Mouse (Mus musculus) gastrocnemius, postnatal 36 days (tissue): ENCODE measurements around the gene Gapt. TPM values are rescaled to one million over a fixed set of nuclear protein-coding genes. Genes with fewer than 3 reads are reported as not detected.

Experiments
- DNase-seq, 2 experiments: peaks; one replicate each; pipeline ENCODE4 v3.0.0; 2022
- intact Hi-C: fragments of 180-260 bp; cut with DNase I; formaldehyde crosslinking; loops from one replicate; pipeline ENCODE4 v1.15.1; 2025
- total RNA-seq, 2 experiments: library from RNA; stranded (reverse); gene quantifications; 2 replicates each; pipeline ENCODE4 v1.2.3; 2021

Gapt gene
- total RNA-seq, 2 experiments from 2014 or later: not detected

DNA sequence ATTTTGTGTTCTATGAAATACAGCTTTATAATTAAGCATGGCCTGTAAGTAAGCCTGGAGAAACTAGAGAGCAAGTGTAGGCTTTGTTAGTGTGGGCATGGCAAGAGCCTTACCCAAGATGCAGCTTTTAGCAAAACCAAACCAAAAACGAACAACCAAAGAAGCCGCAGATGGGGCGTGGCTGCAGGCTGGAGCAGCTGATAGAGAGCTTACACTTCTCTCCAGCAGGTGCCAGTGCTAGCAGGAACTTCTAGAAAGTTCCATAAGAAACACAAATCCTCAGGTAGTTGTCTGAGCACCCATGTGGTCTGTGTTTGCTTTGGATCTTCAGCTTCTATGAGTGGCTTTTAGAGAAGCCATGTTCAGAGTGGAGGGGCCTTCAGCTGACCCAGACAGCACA lies 9.5 kb upstream of the Gapt start:
- intact Hi-C loops: no loop called here
- no peak for DNase-seq

DNA sequence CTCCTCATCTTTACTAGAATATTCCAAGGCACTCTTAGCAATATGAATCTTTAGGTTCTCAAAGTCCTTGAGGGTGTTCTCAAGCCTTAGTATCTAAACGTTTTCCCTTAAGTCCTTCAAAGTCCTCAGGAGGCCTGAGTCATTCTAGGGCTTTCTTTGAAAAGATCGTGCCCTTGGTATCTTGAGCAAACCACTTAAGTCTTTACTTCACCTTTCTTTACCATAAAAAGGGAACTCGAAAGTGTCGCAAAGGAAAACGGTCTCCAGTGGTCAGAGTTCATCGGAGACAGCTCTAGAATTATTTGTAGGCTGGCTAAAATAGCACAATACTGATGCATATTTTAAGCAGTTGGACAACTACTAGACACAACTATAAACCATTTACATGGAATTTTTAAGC lies 6.7 kb upstream of the Gapt start:
- no peak for DNase-seq
- intact Hi-C loops: no loop called here

DNA sequence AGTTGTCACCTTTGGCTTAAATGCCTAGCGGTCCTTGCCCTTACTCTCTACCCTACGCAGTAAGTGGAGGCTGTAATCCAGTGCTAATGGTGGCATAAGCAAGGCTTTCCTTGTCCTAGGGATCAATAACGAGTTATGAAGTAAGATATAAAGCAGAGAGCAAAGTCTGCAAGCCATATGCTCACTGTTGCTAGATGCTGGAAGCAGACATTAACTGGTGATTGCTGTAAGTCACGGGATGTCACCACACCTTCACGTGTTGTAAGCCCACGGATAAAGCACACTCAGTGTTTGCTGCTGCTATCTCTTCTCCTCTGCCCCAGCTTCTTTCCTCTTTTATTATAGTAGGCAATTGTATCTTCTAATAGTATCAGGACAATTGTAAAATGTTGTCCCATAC lies 5.9 kb downstream of the Gapt start:
- intact Hi-C loops: no loop called here
- DNase-seq: no peak

DNA sequence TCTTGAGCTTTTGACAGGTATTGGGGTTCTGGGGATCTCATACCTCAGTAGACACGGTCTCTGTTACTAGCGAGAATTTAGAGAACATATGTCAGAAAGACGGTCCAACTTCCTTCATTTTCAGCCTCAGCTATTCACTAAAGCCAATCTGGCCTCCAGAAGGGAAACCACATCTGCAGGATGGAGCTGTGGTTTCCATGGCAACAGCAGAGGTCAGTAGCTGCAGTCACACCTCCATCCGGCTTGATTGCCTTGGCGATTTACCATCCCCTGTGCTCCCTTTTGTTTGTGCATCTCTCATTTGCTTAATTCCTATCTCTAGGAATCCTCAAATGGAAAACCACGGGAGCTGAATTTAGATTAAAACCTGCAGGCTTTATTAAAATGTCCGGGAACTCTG lies 10.3 kb downstream of the Gapt start:
- no peak for DNase-seq
- intact Hi-C loops: no loop called here

DNA sequence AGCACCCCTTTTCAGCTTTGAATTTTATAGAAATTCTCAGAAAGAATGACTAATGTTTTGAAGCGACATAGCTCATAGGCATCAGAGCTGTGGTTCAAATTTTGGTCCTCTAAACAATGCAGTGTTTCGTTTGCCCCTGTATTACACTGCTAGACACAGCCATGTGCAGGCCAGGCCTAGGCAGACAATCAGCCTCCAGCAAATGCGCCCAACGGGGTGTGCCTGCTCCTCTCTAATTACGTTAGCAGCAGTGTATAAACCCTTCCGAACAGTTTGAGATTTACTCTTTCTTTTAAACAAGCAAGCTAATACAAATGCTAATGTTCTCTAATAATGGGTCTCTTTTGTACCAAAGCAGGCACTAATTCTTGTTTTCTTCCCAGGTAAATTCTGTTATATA lies 14.4 kb downstream of the Gapt start:
- intact Hi-C loops: no loop called here
- no peak for DNase-seq

DNA sequence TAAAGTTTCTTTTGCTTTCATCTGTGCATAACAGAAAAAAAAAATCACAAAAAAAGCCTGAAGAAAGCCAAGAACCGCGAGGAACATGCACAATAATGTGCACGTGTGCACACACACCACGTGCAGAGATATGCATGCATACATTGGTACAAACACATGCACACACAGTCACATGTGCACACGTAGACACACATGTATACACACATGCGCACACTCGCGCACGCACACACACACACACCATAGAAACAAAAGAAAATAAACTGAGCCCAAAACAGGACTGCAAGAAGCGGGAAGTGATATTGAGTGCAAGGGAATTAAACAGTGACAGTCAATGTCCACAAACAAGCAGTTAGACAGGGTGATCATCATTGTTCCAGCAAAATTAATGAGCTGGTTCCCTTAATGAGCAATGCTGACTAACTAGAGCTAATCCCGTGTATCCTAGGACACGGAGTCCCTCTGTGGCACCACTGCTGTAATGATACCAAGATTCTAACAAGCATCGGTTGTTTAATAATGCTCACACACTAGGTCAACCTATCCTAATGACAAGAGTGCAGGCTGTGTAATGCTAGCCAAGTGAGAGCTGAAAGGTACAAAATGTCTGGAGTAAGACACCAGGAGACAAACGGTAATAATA lies 23.9 kb downstream of the Gapt start:
- DNase-seq: no peak
- intact Hi-C loops: no loop called here

DNA sequence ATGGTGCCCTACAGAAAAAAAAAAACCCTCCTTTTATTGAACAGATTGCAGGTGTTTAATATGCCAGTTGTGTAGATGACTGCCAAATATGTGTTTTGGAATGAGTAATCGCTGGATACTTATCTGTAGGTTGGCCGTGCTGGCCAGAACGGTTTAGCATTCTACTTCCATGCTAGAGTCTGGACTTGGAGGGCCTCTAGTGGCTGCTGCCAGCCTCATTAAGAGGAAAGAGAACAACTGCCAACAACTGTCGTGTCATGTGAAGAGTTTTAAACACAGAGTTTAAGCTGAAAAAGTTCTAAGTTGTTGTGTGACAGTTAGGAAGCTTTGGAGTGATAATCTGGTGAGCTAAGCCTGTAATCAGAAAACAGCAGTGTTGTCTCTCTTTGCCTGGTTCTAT lies 38.3 kb downstream of the Gapt start:
- intact Hi-C loops: no loop called here
- no peak for DNase-seq

DNA sequence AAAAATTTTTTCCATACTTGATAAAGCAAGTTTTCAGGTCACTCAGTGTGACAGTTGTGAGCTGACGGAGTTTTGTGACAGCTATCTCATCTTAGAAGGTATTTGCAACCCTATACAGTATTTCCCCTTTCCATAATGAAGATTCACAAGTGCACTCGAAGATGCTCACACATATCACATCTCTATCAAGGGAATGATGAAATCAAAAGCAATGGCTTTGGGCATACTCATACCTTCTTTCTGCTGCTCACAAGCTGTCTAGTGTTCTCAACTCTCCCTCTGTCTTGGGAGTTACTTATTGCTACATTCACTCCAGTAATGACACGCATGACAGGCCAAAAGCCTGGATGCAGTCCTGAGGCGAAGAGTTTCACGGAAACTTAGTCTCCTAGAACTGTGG lies 49.8 kb downstream of the Gapt start:
- DNase-seq: no peak

More for the DNA sequence above, 49.8 kb downstream of the Gapt start:
- intact Hi-C loops: no loop called here

Other genes starting within 250 kb of the Gapt start
- gene Rab3c, start 76.2 kb downstream of the Gapt start, total RNA-seq: not detected
- gene Plk2, start 37.8 kb upstream of the Gapt start, total RNA-seq: 10 to 100 TPM in 1 of 2 experiments, 1 to 10 TPM in 1; 5.6 to 10.0 TPM